Mouse (Mus musculus): Measurements from ENCODE around the gene Hdgfl3. TPM values are rescaled to one million over a fixed set of nuclear protein-coding genes. Genes with fewer than 3 reads are reported as not detected.

Hdgfl3 gene
- polyA plus RNA-seq, 1 experiment from 2014 or later = 6.1 TPM

DNA sequence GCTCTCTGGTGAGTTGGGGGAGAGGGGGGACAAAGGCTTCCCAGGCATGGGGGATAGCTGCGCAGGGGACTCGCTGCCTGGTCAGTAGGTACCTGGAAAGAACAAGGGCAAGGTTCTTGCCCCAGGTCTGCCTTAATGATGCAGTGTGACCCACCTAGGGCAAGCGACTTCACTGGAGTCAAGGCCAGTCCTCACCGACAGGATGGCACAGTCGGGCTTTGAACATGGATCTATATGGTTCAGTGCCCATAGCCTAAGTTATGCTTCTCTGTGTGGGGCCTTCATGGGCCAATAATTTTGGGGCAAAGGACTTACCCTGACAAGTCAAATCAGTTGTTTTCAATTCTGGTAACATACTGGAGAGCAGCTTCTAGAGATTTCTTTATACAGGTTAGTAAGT is 533 bp upstream of the Hdgfl3 start:
- Histone ChIP-seq H3K9me3 (ENCODE audit: low read length) (no peaks in the 10 kb centered on the region), H3K9ac (replicated peaks; ENCODE audit: low read depth) (no peak overlapping the region), H3K4me3 (ENCODE audit: low read depth, low read length) (peak overlapping the region; percentile 70), H3K27me3 (replicated peaks; ENCODE audit: insufficient read depth, low read length) (peaks cover 10% of the 10 kb centered on the region), H3K4me2 (replicated peaks; ENCODE audit: low read depth, low read length) (peak overlapping the region; percentile 93), H3K4me1 (ENCODE audit: insufficient read depth, low read depth, low read length) (no peaks in the 10 kb centered on the region; the same call in 1 of the 2 replicates), H3K27ac (ENCODE audit: low read length) (no peak overlapping the region), H3K36me3 (ENCODE audit: insufficient read depth, low read length) (no peaks in the 10 kb centered on the region)
- no peak; the same call in 1 of the 2 replicates for ATAC-seq
- no peak for DNase-seq (ENCODE audit: low spot score)
- TF ChIP-seq CTCF (IDR thresholded peaks at IDR 0.05) = no peak
- TF ChIP-seq EP300 (IDR thresholded peaks at IDR 0.05) = no peak
- 13% methylated on average over 5 of the region's 5 CpGs for WGBS

DNA sequence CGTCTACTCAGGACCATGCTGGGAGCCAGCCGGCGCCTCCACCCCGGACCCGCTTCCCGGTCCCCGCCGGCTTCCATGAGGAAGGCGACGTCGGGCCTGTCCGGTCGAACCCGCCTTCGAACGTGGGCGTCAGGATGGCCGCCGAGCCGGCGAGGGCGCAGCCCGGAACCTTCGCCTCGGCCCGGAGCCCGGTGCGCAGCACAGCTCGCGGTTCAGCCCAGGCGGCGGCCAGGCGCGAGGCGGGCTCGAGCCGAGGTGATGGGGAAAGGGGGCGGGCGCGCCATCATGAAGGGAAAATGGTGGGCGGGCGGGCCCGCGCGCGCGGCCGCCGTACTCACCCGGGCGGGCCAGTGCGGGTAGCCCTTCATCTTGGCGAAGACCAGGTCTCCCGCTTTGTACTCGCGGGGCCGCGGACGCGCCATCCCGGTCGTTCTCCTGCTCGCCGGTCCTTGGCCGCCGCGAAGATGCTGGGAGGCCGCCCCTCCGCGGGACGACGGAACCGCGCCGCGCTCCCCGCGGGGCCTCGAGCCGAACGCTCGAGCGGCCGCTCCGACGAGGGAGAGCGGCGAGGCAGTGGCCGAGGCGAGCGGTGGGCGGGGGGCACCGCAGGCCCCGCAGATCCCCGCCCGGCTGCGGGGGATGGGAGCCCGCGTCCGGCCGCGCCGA is 539 bp downstream of the Hdgfl3 start:
- H3K9ac ChIP-seq (replicated peaks; ENCODE audit: low read depth) = peak overlapping the region; percentile 52
- H3K27me3 ChIP-seq (replicated peaks; ENCODE audit: insufficient read depth, low read length) = peaks cover 10% of the 10 kb centered on the region
- peak; percentile 80 for ATAC-seq
- WGBS = under 1% methylated on average over 81 of the region's 103 CpGs
- H3K4me1 ChIP-seq (ENCODE audit: insufficient read depth, low read depth, low read length) = no peaks in the 10 kb centered on the region; the same call in 1 of the 2 replicates
- H3K36me3 ChIP-seq (ENCODE audit: insufficient read depth, low read length) = no peaks in the 10 kb centered on the region
- H3K9me3 ChIP-seq (ENCODE audit: low read length) = no peaks in the 10 kb centered on the region
- H3K4me2 ChIP-seq (replicated peaks; ENCODE audit: low read depth, low read length) = peak overlapping the region; percentile 93
- peak; percentile 54 for DNase-seq (ENCODE audit: low spot score)
- TF ChIP-seq CTCF (IDR thresholded peaks at IDR 0.05) (no peak), EP300 (IDR thresholded peaks at IDR 0.05) (no peak)
- H3K4me3 ChIP-seq (ENCODE audit: low read depth, low read length) = peak overlapping the region; percentile 70
- H3K27ac ChIP-seq (ENCODE audit: low read length) = peak overlapping the region; percentile 62

DNA sequence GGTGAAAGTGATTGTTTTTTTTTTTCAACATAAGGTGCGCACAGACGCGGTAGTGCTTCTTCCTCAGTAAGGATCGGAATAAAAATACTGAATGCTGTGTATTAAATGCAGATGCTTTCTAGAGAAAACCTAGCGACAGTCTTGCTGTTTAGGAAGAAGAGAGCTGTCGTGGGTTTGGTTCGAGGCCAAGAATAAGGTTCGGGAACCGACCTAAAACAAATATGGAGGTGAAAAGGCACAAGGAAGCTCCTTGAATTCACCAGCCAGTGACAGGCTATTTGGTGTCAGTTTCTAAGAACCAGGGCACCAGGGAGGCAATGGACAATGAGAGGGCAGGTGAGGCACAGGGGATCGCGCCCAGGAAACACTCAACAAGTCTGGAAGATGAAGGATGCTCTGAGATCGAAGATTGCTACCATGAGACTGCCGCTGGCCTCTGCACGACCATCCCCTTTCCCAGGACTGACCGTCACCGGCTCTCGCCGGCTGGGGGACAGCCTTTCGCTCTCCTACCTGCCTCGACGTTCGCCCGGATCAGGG is 1.1 kb downstream of the Hdgfl3 start:
- ATAC-seq (no peak), DNase-seq (ENCODE audit: low spot score) (no peak)
- no peaks in the 10 kb centered on the region for H3K36me3 ChIP-seq (ENCODE audit: insufficient read depth, low read length)
- no peaks in the 10 kb centered on the region for H3K9me3 ChIP-seq (ENCODE audit: low read length)
- H3K4me1 ChIP-seq (ENCODE audit: insufficient read depth, low read depth, low read length) = no peaks in the 10 kb centered on the region; the same call in 1 of the 2 replicates
- peaks cover 10% of the 10 kb centered on the region for H3K27me3 ChIP-seq (replicated peaks; ENCODE audit: insufficient read depth, low read length)
- no peak for TF ChIP-seq CTCF (IDR thresholded peaks at IDR 0.05)
- no peak for TF ChIP-seq EP300 (IDR thresholded peaks at IDR 0.05)
- no peak overlapping the region for H3K27ac ChIP-seq (ENCODE audit: low read length)
- WGBS = 8% methylated on average over 23 of the region's 23 CpGs
- peak overlapping the region; percentile 70 for H3K4me3 ChIP-seq (ENCODE audit: low read depth, low read length)
- H3K9ac ChIP-seq (replicated peaks; ENCODE audit: low read depth) = peak overlapping the region; percentile 52
- H3K4me2 ChIP-seq (replicated peaks; ENCODE audit: low read depth, low read length) = peak overlapping the region; percentile 93

DNA sequence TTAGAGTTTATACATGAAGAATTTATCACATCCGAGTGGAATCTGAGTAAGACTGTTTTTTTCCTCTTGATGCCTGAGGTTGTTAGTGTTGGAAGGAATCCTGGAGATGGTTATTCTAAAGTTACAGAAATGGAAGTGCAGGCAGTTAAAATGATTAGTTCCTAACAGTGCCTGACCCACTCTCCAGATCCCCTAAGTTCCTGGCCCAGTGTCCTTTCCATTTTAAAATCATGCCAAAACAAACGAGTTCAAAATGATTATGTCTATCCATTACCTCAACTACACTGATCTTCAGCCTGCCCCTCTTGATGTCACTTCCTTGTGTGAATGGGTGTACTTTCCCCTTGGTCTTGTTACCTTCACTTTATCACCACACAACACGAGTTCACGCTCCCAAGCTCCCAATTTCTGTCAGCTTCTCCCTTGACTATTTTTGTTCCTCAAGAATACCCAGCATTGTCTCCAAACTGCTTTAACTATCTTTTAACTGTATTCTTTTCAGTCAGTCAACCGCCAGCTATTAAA is 1.7 kb downstream of the Hdgfl3 start:
- peak; percentile 6 for DNase-seq (ENCODE audit: low spot score)
- H3K4me2 ChIP-seq (replicated peaks; ENCODE audit: low read depth, low read length) = peak overlapping the region; percentile 93
- peaks cover 10% of the 10 kb centered on the region for H3K27me3 ChIP-seq (replicated peaks; ENCODE audit: insufficient read depth, low read length)
- no peak for TF ChIP-seq CTCF (IDR thresholded peaks at IDR 0.05)
- TF ChIP-seq EP300 (IDR thresholded peaks at IDR 0.05) = no peak
- H3K4me3 ChIP-seq (ENCODE audit: low read depth, low read length) = peak overlapping the region; percentile 70
- ATAC-seq = no peak
- no peaks in the 10 kb centered on the region for H3K9me3 ChIP-seq (ENCODE audit: low read length)
- 36% methylated on average over 5 of the region's 5 CpGs for WGBS
- no peak overlapping the region for H3K27ac ChIP-seq (ENCODE audit: low read length)
- H3K9ac ChIP-seq (replicated peaks; ENCODE audit: low read depth) = 0 out of 2 replicates have a peak overlapping the region, but pooled peaks have one; percentile 52
- H3K4me1 ChIP-seq (ENCODE audit: insufficient read depth, low read depth, low read length) = no peaks in the 10 kb centered on the region; the same call in 1 of the 2 replicates
- no peaks in the 10 kb centered on the region for H3K36me3 ChIP-seq (ENCODE audit: insufficient read depth, low read length)

DNA sequence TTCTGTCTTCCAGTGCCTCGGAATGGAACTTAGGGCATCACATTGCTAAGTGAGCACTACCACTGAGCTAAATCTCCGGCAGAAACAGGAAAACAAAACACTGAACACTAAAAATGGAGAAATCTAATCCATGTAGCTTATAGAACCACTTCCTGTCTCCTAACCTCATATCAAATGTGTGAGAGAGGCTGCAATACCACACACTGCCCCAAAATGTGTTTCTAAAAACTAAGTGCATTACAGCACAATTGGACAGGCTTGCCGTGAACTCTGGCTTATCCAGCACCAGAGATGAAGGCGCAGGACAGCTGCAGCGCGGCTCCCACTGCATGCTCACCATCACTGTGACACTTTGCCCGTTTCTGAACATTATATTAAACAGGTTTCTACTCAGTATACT is 5.3 kb downstream of the Hdgfl3 start:
- TF ChIP-seq CTCF (IDR thresholded peaks at IDR 0.05) = no peak
- no peak for TF ChIP-seq EP300 (IDR thresholded peaks at IDR 0.05)
- Histone ChIP-seq H3K36me3 (ENCODE audit: insufficient read depth, low read length) (no peaks in the 10 kb centered on the region), H3K27me3 (replicated peaks; ENCODE audit: insufficient read depth, low read length) (peaks cover 4% of the 10 kb centered on the region; the same call in 1 of the 2 replicates), H3K4me2 (replicated peaks; ENCODE audit: low read depth, low read length) (no peak overlapping the region), H3K27ac (ENCODE audit: low read length) (no peak overlapping the region), H3K4me1 (ENCODE audit: insufficient read depth, low read depth, low read length) (no peaks in the 10 kb centered on the region; the same call in 1 of the 2 replicates), H3K9ac (replicated peaks; ENCODE audit: low read depth) (no peak overlapping the region), H3K9me3 (ENCODE audit: low read length) (no peaks in the 10 kb centered on the region), H3K4me3 (ENCODE audit: low read depth, low read length) (no peak overlapping the region)
- WGBS = 74% methylated on average over 7 of the region's 7 CpGs
- DNase-seq (ENCODE audit: low spot score) (no peak), ATAC-seq (no peak)

DNA sequence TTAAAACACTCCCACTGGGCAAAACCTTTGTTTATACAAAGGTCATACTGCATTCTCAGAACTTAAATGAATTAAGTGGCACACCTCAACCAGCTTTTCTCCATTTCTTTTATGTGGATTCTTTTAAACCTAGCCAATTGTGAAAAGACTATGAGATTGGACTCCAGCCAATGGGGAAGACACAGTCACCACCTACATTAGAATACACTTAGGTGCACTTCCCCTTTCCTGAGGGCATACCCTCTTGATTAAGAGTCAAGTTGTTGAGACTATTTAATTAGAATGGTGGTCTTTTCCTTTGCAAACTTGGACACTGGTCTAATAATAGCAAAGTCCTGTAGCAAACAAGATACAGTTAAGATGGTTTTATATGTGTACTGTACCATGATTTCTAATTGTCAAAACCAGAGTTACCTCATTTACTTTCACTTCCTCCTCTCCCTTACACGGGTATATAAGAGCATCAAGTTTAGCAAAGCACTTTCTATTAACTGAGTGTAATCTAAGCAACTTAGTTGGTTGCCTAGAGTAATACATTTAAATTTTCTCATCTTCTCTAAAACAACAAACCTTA is 12.8 kb downstream of the Hdgfl3 start:
- H3K36me3 ChIP-seq (ENCODE audit: insufficient read depth, low read length) = no peaks in the 10 kb centered on the region
- no peak overlapping the region for H3K27ac ChIP-seq (ENCODE audit: low read length)
- DNase-seq (ENCODE audit: low spot score) = no peak
- no peaks in the 10 kb centered on the region for H3K27me3 ChIP-seq (replicated peaks; ENCODE audit: insufficient read depth, low read length)
- no peak overlapping the region for H3K4me2 ChIP-seq (replicated peaks; ENCODE audit: low read depth, low read length)
- H3K9me3 ChIP-seq (ENCODE audit: low read length) = no peaks in the 10 kb centered on the region
- no peak overlapping the region for H3K9ac ChIP-seq (replicated peaks; ENCODE audit: low read depth)
- no peak for ATAC-seq
- H3K4me3 ChIP-seq (ENCODE audit: low read depth, low read length) = no peak overlapping the region
- 46% methylated on average over 1 of the region's 1 CpGs for WGBS
- H3K4me1 ChIP-seq (ENCODE audit: insufficient read depth, low read depth, low read length) = no peaks in the 10 kb centered on the region
- TF ChIP-seq CTCF (IDR thresholded peaks at IDR 0.05) (no peak), EP300 (IDR thresholded peaks at IDR 0.05) (no peak)
